In genomic region chr7:67848589-67849508, GRCm38 (mm10) we compare ENCODE assay signal across 8 mouse cellular contexts.
DNase-seq lines count a peak whose midpoint lies in the region; ATAC-seq and TF ChIP-seq lines count a peak whose summit lies in the region.

No protein-coding gene starts in this region.

- TF ChIP-seq POLR2A in heart, adult 2 months (IDR thresholded peaks at IDR 0.05; ENCODE audit: insufficient read depth, low read depth, low read length): peak; percentile 52; the same call in 1 of the 2 replicates

- TF ChIP-seq CTCF in heart, adult 2 months (IDR thresholded peaks at IDR 0.05): no peak

- intact Hi-C loops in heart, adult 2 months (cut with DNase I): no loop called here
- intact Hi-C loops in left cerebral cortex, postnatal 25 days (cut with DNase I): no loop called here

- peak overlapping the region; percentile 48 for H3K9ac ChIP-seq in embryonic facial prominence, embryonic 12.5 days
- no peak overlapping the region for H3K9ac ChIP-seq in heart, adult 2 months (ENCODE audit: low read depth, low read length)

- H3K36me3 ChIP-seq in embryonic facial prominence, embryonic 12.5 days: no peaks in the 10 kb centered on the region
- no peaks in the 10 kb centered on the region for H3K36me3 ChIP-seq in heart, adult 2 months (ENCODE audit: control insufficient read depth, insufficient read depth, low read length)

- H3K27ac ChIP-seq in embryonic facial prominence, embryonic 12.5 days: no peak overlapping the region
- peak overlapping the region; percentile 9; the same call in 1 of the 2 replicates for H3K27ac ChIP-seq in heart, adult 2 months

- H3K4me1 ChIP-seq in embryonic facial prominence, embryonic 12.5 days: peaks cover 7% of the 10 kb centered on the region; the same call in 1 of the 2 replicates
- no peaks in the 10 kb centered on the region for H3K4me1 ChIP-seq in heart, adult 2 months (ENCODE audit: control insufficient read depth, insufficient read depth, low read length)

- no peaks in the 10 kb centered on the region for H3K9me3 ChIP-seq in embryonic facial prominence, embryonic 12.5 days

- H3K4me2 ChIP-seq in embryonic facial prominence, embryonic 12.5 days (replicated peaks): peak overlapping the region; percentile 61

- ATAC-seq in embryonic facial prominence, embryonic 12.5 days (ENCODE audit: insufficient number of reproducible peaks, insufficient read depth, low FRiP score, low TSS enrichment): peak; percentile 86

- H3K79me2 ChIP-seq in heart, adult 2 months (replicated peaks; ENCODE audit: control insufficient read depth, insufficient read depth, low read length): no peaks in the 10 kb centered on the region

- H3K27me3 ChIP-seq in embryonic facial prominence, embryonic 12.5 days: peaks cover 14% of the 10 kb centered on the region
- H3K27me3 ChIP-seq in heart, adult 2 months (ENCODE audit: control insufficient read depth, insufficient read depth, low read length): no peaks in the 10 kb centered on the region

- TF ChIP-seq EP300 in heart, adult 2 months (IDR thresholded peaks at IDR 0.05; ENCODE audit: insufficient read depth, low read depth, low read length): no peak

- peak overlapping the region; percentile 50 for H3K4me3 ChIP-seq in embryonic facial prominence, embryonic 12.5 days
- peak overlapping the region; percentile 3 for H3K4me3 ChIP-seq in heart, adult 2 months

- WGBS in embryonic facial prominence, embryonic 12.5 days: 2% methylated on average over 35 of the region's 35 CpGs
- WGBS in heart, adult 2 months: 5% methylated on average over 35 of the region's 35 CpGs

- DNase-seq in adrenal gland, postnatal 36 days: peak; percentile 57 to 66
- DNase-seq in heart, adult 2 months: peak; percentile 57
- peak; percentile 59 for DNase-seq in kidney, adult 18-20 months
- peak; percentile 59 to 78 for DNase-seq in left cerebral cortex, postnatal 25 days (ENCODE audit: low spot score in 2 of 2)
- DNase-seq in mesoderm, embryonic 11.5 days (ENCODE audit: low read depth, low spot score): peak; percentile 82
- peak; percentile 68 for DNase-seq in right cerebral cortex, postnatal 4 days
- DNase-seq in thymus, postnatal 4 days: no peak
